Mouse (Mus musculus) bone marrow, adult 2 months (tissue): Measurements from ENCODE around the gene Wnt2. TPM values are rescaled to one million over a fixed set of nuclear protein-coding genes. Genes with fewer than 3 reads are reported as not detected.

Source experiments
- H3K27ac ChIP-seq: fragments of 200-500 bp; 2 replicates; pipeline ENCODE4 v1.5.1; 2012; ENCODE audit warnings: low read depth, mild to moderate bottlenecking, control low read depth, inconsistent platforms, low read length; ENCODE audit not compliant: control insufficient read depth, poor library complexity, insufficient read depth
- H3K4me1 ChIP-seq: fragments of 200-500 bp; 2 replicates; pipeline ENCODE4 v1.6.1; 2011; ENCODE audit warnings: low read length; ENCODE audit not compliant: control insufficient read depth, insufficient read depth
- H3K4me3 ChIP-seq: fragments of 200-500 bp; replicated peaks from 2 replicates; pipeline ENCODE3; 2011; ENCODE audit warnings: mild to moderate bottlenecking, low read depth, low read length, control low read depth; ENCODE audit not compliant: control insufficient read depth
- CTCF ChIP-seq: fragments of 200-500 bp; IDR thresholded peaks from 2 replicates; pipeline ENCODE4 v1.5.1; 2011; ENCODE audit warnings: low read length, control low read depth; ENCODE audit not compliant: control insufficient read depth, insufficient read depth
- POLR2A ChIP-seq: fragments of 200-500 bp; IDR thresholded peaks from 2 replicates; pipeline ENCODE4 v1.6.1; 2011; ENCODE audit warnings: low read depth, mild to moderate bottlenecking, control low read depth, low read length, borderline replicate concordance; ENCODE audit not compliant: control insufficient read depth
- WGBS: fragments of 180-500 bp; shearing (Covaris S2); methylation state at CpG from one replicate; pipeline ENCODE4 v1.1.7; 2018; 5-methylcytosine and 5-hydroxymethylcytosine counted together
- polyA plus RNA-seq: library from polyadenylated mRNA; stranded (reverse); fragments of >200 nt; gene quantifications from 2 replicates; pipeline ENCODE4 v1.2.4, GENCODE M21; 2011; ENCODE audit warnings: low replicate concordance; ENCODE audit not compliant: missing spikeins, insufficient read depth, insufficient read length

Wnt2 gene
- polyA plus RNA-seq, 1 experiment, result not detected

GRCm38 (mm10) chr6:17968467-17969144, 61.8 kb downstream of the Wnt2 start:
- WGBS, result 74% methylated on average over 1 of the region's 1 CpGs
- no peak for TF ChIP-seq CTCF
- no peak for TF ChIP-seq POLR2A

DNA sequence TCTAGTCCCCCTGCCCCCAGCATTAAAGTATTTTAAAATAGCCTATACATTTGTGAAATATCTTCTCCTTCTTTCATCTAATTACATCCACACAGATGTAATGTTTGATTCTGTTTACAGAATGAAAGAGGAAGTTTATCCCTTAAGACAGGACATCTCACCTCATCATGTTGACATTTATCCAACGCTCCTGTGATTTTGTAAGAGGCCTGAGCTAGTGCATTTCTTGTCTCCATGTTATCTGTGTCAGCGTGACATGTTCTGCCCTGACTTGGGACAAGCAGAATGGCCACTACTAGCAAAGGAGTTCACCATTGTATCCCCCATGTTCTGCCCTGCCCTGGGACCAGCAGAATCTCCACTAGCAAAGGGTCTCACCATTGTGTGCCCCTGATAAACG, 66.9 kb downstream of the Wnt2 start:
- H3K4me3 ChIP-seq, result no peak overlapping the region
- TF ChIP-seq CTCF (no peak), POLR2A (no peak)
- no peak overlapping the region for H3K27ac ChIP-seq
- no peaks in the 10 kb centered on the region for H3K4me1 ChIP-seq
- 81% methylated on average over 3 of the region's 3 CpGs for WGBS

More at GRCm38 (mm10) chr6:17968467-17969144, 61.8 kb downstream of the Wnt2 start:
- Histone ChIP-seq H3K4me1 (no peaks in the 10 kb centered on the region), H3K4me3 (no peak overlapping the region), H3K27ac (no peak overlapping the region)

DNA sequence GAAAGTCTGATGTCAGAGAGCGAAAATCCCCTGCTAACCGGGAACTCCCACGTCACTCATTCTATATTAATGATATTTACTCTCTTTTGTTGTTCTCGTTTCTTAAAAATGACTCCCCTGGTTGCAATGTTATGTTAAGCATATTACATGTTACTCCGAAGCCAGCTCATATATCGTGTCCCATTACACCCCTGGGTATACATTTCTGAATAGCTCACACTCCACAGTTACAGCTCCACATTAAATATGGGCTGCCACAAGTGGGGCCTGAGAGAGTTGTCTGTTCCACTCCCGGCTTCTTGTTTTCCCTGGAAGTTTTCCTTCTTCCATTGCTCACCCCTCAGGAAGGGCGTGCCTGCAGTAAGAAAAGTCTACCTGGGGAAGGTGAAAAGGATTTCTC, 78.6 kb downstream of the Wnt2 start:
- WGBS, result 82% methylated on average over 8 of the region's 8 CpGs
- Histone ChIP-seq H3K27ac (no peak overlapping the region), H3K4me1 (no peaks in the 10 kb centered on the region), H3K4me3 (no peak overlapping the region)
- TF ChIP-seq POLR2A (no peak), CTCF (no peak)

- no peak overlapping the region for H3K4me3 ChIP-seq
- WGBS, result 77% methylated on average over 5 of the region's 5 CpGs
- no peaks in the 10 kb centered on the region for H3K4me1 ChIP-seq
- no peak for TF ChIP-seq POLR2A
- no peak for TF ChIP-seq CTCF
- H3K27ac ChIP-seq, result no peak overlapping the region
Observed at GRCm38 (mm10) chr6:17949103-17949502, 81.3 kb downstream of the Wnt2 start.

GRCm38 (mm10) chr6:17947130-17947831, 83.1 kb downstream of the Wnt2 start:
- H3K4me1 ChIP-seq, result no peaks in the 10 kb centered on the region
- no peak overlapping the region for H3K27ac ChIP-seq
- no peak overlapping the region for H3K4me3 ChIP-seq
- TF ChIP-seq POLR2A (no peak), CTCF (no peak)
- WGBS, result 19% methylated on average over 11 of the region's 11 CpGs

GRCm38 (mm10) chr6:17946456-17946855, 83.9 kb downstream of the Wnt2 start:
- WGBS, result 56% methylated on average over 5 of the region's 5 CpGs
- Histone ChIP-seq H3K27ac (no peak overlapping the region), H3K4me3 (no peak overlapping the region), H3K4me1 (no peaks in the 10 kb centered on the region)
- no peak for TF ChIP-seq CTCF
- TF ChIP-seq POLR2A, result no peak

DNA sequence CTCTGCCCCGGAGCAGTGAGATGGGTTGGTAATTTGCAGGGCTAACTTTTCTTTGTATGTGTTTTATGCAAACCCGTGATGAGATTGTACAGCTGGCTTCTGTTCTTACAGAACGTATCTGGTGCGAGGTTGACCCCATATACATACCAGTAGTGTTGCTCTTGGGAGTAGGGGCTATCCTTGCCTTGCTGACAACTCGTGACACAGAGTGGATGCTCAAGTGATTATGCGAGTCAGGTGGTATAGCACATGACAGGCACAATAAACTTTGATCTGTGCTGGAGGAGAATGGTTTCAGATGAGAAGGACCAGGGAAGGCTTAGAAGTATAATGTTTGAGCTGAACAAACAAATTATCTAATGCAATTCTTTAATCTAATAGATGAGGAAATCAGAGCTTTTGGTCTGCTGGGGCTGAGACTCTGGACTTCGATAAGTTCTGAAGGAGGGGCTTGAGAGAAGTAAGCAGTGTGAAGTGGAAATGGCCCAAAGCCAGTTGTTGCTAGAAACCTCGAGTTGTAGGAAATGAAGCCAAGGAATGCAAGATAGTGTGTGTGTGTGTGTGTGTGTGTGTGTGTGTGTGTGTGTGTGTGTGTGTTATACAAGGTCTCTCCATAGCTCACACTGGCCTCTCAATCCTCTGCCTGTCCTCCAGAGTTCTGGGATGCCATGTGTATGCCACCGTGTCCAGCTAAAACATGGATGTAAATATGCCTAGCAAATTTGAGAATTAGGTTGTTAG, 86.3 kb downstream of the Wnt2 start:
- Histone ChIP-seq H3K4me1 (no peaks in the 10 kb centered on the region), H3K27ac (no peak overlapping the region), H3K4me3 (no peak overlapping the region)
- TF ChIP-seq CTCF (no peak), POLR2A (no peak)
- WGBS, result 77% methylated on average over 9 of the region's 9 CpGs

DNA sequence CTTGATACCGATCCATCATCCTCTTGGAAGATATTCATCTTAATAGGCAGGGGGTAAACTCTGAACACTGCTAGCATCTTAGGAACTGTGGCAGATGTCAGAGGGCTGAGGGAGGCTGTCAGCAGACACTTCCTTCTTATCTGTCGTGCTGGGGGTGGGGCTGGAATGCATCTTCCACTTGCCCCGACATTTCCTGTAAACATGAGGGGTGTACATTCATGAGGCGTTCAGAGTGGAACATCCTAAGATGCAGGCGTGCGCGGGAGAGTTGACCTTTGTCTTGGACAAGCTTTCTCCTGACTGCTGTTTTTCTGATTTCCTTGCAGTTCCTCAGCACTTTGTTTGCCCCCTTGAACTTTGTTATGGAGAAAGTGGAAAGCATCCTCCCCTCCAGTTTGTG, 88.0 kb downstream of the Wnt2 start:
- no peak overlapping the region for H3K4me3 ChIP-seq
- TF ChIP-seq CTCF (no peak), POLR2A (no peak)
- WGBS, result 72% methylated on average over 7 of the region's 7 CpGs
- H3K4me1 ChIP-seq, result no peaks in the 10 kb centered on the region
- no peak overlapping the region for H3K27ac ChIP-seq
